Mouse (Mus musculus): ENCODE measurements around the gene Hnrnpl. TPM values are rescaled to one million over a fixed set of nuclear protein-coding genes. Genes with fewer than 3 reads are reported as not detected.

The Hnrnpl gene
- polyA plus RNA-seq, 1 experiment from 2014 or later = 323 TPM

DNA sequence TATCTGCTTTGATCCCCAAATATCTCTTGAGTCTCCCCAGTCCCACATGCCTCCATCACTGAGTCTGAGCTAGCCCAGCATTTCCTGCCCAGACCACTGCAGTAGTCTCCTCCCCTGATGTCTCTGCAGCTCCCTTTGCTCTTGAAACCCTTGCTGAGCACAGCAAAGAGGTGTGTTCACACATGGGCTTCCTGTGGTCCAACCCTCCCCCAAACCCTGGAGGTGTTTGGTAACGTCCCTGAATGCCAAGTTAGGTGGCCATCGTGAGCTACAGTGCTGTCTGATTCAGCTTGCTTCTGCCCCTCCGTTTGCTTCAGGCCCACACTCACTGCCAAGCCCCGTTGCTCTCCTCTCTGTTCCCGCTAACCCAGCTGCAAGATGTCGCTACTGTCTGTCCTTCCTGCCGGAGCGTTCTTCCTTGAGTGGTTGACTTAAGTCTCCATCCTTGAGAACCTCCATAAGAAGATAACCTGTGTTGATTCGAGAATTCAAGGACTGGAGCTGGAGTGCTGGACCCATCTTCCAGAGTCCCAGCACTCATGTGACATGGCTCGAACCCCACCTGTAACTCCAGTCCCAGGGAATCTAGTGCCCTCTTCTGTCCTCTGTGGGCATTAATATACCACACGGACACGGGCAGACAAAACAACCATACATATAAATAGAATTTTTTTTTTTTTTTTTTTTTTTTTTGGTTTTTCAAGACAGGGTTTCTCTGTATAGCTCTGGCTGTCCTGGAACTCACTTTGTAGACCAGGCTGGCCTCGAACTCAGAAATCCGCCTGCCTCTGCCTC is 15.8 kb upstream of the Hnrnpl start:
- Histone ChIP-seq H3K27ac (replicated peaks) (no peak overlapping the region), H3K36me3 (peaks cover 8% of the 10 kb centered on the region; the same call in 1 of the 2 replicates), H3K9ac (replicated peaks) (no peak overlapping the region), H3K4me1 (peaks cover 6% of the 10 kb centered on the region; the same call in 1 of the 2 replicates), H3K27me3 (peaks cover 7% of the 10 kb centered on the region; the same call in 1 of the 2 replicates), H3K4me2 (replicated peaks) (no peak overlapping the region), H3K4me3 (no peak overlapping the region), H3K9me3 (no peaks in the 10 kb centered on the region)
- 82% methylated on average over 14 of the region's 14 CpGs for WGBS
- no peak for ATAC-seq (ENCODE audit: low FRiP score, low read depth)

DNA sequence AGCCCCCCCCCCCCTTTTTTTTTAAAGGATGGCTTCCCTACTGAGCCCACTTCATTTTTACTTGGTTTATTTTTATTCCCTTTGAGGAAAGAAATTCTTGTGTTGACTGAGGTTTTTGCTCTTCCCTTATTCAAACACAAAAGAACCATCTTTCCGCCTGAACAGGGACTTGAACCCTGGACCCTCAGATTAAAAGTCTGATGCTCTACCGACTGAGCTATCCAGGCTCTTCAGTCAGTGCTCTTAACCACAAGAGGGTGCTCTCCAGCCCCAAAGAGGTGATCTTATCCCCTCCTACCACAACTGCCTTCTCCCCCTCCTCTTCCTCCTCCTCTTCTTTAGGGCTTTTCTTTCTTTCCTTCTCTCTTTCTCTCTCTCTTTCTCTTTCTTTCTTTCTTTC is 14.5 kb upstream of the Hnrnpl start:
- H3K27ac ChIP-seq (replicated peaks) = no peak overlapping the region
- peaks cover 6% of the 10 kb centered on the region; the same call in 1 of the 2 replicates for H3K4me1 ChIP-seq
- ATAC-seq (ENCODE audit: low FRiP score, low read depth) = no peak
- no peak overlapping the region for H3K4me3 ChIP-seq
- H3K4me2 ChIP-seq (replicated peaks) = no peak overlapping the region
- H3K9ac ChIP-seq (replicated peaks) = no peak overlapping the region
- 39% methylated on average over 2 of the region's 2 CpGs for WGBS
- H3K36me3 ChIP-seq = no peaks in the 10 kb centered on the region
- no peaks in the 10 kb centered on the region for H3K9me3 ChIP-seq
- H3K27me3 ChIP-seq = peaks cover 8% of the 10 kb centered on the region; the same call in 1 of the 2 replicates

DNA sequence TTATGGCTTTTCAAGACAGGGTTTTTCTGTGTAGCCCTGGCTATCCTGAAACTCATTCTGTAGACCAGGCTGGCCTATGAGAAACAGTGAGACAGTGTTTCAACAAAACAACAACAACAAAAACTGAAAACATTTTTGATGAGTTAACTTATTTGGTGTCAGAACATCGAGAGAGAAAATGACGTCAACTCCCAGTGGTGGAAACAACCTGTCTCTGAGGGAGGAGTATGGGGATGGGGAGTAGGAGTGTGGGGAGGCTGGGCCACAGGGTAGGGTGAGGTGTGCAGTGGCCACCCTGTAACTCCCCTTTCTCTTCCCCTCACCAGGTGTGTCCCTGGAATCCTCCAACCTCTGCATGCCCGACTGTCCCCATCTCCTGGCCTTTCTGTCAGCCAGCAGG is 13.8 kb upstream of the Hnrnpl start:
- Histone ChIP-seq H3K27me3 (peaks cover 8% of the 10 kb centered on the region; the same call in 1 of the 2 replicates), H3K4me2 (replicated peaks) (no peak overlapping the region), H3K4me3 (no peak overlapping the region), H3K9ac (replicated peaks) (no peak overlapping the region), H3K36me3 (no peaks in the 10 kb centered on the region), H3K4me1 (peaks cover 6% of the 10 kb centered on the region; the same call in 1 of the 2 replicates), H3K9me3 (no peaks in the 10 kb centered on the region), H3K27ac (replicated peaks) (no peak overlapping the region)
- WGBS = 93% methylated on average over 3 of the region's 3 CpGs
- ATAC-seq (ENCODE audit: low FRiP score, low read depth) = no peak

DNA sequence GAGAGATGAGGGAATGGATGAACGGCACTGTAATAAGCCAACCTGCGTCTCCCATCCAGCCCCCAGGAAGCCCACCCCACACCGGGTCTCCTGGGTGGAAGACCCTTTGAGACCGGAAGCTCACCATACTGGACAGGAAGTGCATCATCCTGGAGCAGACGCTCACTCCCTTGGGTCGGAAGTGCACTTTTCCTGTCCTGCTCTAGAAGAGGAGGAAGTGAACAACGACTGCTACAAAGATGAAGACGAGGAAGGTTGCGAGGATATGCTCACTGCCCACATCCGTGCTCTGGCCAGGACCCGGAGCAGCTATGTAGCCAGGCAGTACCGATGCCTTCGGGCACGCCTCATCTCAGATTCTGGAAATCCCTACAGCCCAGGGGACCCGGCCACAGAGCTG is 12.5 kb upstream of the Hnrnpl start:
- Histone ChIP-seq H3K9me3 (no peaks in the 10 kb centered on the region), H3K4me1 (peaks cover 6% of the 10 kb centered on the region; the same call in 1 of the 2 replicates), H3K27ac (replicated peaks) (no peak overlapping the region), H3K36me3 (no peaks in the 10 kb centered on the region), H3K27me3 (peaks cover 8% of the 10 kb centered on the region; the same call in 1 of the 2 replicates), H3K4me3 (no peak overlapping the region), H3K4me2 (replicated peaks) (no peak overlapping the region), H3K9ac (replicated peaks) (no peak overlapping the region)
- WGBS = 84% methylated on average over 15 of the region's 15 CpGs
- ATAC-seq (ENCODE audit: low FRiP score, low read depth) = no peak

DNA sequence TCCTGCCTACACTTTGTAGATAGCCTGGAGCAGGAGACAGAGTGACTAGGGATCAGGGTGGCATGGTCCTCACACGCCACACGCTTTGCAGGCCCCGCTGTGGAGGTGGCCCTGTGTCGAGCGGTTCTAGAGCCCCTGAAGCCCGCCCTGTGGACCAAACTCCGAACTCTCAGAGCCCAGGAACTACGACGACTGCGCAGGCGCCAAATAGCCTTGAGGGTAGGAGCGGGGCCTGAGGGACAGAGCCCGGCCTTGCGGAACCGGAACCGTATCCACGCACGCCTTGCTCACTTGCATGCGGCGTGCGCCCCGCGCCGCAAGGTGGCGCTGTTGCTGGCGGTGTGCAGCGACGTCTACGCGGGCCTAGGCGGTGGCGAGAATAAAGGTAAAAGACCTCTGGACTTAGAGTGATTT is 11.8 kb upstream of the Hnrnpl start:
- H3K27me3 ChIP-seq = peaks cover 8% of the 10 kb centered on the region; the same call in 1 of the 2 replicates
- peak overlapping the region; percentile 19 for H3K4me3 ChIP-seq
- ATAC-seq (ENCODE audit: low FRiP score, low read depth) = 0 out of 2 replicates have a peak, but pooled peaks have one; percentile 44
- peak overlapping the region; percentile 46 for H3K4me2 ChIP-seq (replicated peaks)
- peak overlapping the region; percentile 39; the same call in 1 of the 2 replicates for H3K9ac ChIP-seq (replicated peaks)
- peaks cover 7% of the 10 kb centered on the region; the same call in 1 of the 2 replicates for H3K4me1 ChIP-seq
- no peaks in the 10 kb centered on the region for H3K36me3 ChIP-seq
- H3K27ac ChIP-seq (replicated peaks) = 0 out of 2 replicates have a peak overlapping the region, but pooled peaks have one; percentile 17
- WGBS = 16% methylated on average over 32 of the region's 32 CpGs
- no peaks in the 10 kb centered on the region for H3K9me3 ChIP-seq

DNA sequence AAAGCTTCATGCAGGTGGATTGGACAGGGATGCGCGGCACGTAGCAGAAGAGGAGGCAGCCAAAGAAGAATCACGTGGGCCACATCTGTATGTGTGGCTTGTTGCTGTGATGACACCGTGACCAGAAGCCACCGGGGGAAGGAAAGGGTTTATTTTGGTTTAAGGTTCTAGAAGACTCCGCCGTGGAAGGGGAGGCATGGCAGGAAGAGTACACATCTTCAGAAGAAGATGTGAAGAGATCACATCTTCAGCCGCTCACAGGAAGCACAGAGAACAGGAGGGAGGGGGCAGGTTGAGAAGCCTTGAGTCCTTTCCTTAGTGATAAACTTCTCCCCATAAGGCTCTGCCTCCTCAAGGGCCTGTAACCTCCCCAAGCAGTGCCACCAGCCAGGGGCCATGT is 8.3 kb upstream of the Hnrnpl start:
- H3K4me2 ChIP-seq (replicated peaks) = no peak overlapping the region
- H3K9me3 ChIP-seq = no peaks in the 10 kb centered on the region
- H3K4me3 ChIP-seq = no peak overlapping the region
- no peak overlapping the region for H3K27ac ChIP-seq (replicated peaks)
- H3K9ac ChIP-seq (replicated peaks) = no peak overlapping the region
- H3K27me3 ChIP-seq = peaks cover 8% of the 10 kb centered on the region; the same call in 1 of the 2 replicates
- WGBS = 95% methylated on average over 9 of the region's 9 CpGs
- H3K4me1 ChIP-seq = peaks cover 29% of the 10 kb centered on the region
- no peak for ATAC-seq (ENCODE audit: low FRiP score, low read depth)
- H3K36me3 ChIP-seq = no peaks in the 10 kb centered on the region

DNA sequence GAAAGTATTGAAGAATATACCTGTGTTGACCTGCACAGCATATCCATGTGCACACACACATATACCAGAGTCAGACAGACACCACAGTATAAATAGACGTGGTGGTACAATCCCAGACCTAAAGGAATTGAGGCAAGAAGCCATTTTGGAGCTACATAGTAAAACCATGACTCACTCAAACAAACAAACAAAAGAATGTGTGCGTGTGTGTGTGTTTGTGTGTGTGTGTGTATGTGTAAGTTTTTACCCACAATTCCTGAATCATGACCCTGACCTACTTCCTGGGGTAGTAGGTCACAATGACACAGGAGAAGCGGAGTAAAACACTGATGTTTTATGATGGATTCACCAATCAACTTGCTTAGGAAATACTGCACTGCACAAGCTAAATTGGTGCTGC is 6.9 kb upstream of the Hnrnpl start:
- Histone ChIP-seq H3K27me3 (peaks cover 4% of the 10 kb centered on the region; the same call in 1 of the 2 replicates), H3K4me2 (replicated peaks) (no peak overlapping the region), H3K9me3 (no peaks in the 10 kb centered on the region), H3K4me3 (no peak overlapping the region), H3K9ac (replicated peaks) (no peak overlapping the region), H3K4me1 (peaks cover 27% of the 10 kb centered on the region), H3K36me3 (no peaks in the 10 kb centered on the region), H3K27ac (replicated peaks) (no peak overlapping the region)
- 84% methylated on average over 3 of the region's 3 CpGs for WGBS
- no peak for ATAC-seq (ENCODE audit: low FRiP score, low read depth)

DNA sequence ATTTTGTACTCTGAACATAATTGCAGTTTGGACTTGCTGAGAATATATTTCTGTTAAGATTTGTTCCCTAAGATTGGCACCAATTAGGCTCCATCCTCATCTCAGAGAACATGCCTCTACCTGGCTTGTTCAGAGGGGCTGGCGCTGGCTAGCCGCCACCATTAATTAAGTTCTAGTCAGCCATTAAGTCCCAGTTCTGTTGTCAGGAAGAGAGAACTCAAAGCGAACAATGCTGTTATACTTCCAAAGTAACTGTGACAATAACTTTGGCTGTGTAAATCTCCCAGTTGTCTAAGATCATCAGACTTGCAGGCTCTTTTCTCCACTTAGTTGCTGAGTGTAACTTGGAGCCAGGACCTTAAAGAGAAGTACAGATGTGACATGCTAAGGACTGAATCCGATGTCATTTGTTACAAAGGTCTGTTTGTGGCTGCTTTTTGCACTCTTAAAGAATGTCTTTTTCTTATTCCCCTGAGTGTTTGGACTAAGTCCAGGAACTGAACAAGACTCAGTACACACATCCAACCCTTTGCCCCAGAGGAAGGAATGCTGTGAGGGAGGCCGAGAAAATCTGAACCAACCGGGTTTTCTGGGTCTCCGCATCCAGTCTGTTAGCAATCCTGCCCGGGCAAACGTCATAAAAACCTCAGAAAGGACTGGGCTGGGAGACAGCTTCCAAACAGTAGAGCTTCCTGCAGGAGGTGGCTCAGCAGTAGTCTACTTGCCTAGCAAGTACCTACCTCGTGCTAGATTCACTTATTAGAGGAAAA is 6.3 kb upstream of the Hnrnpl start:
- Histone ChIP-seq H3K4me2 (replicated peaks) (no peak overlapping the region), H3K9ac (replicated peaks) (no peak overlapping the region), H3K4me3 (no peak overlapping the region), H3K27ac (replicated peaks) (0 out of 2 replicates have a peak overlapping the region, but pooled peaks have one; percentile 20), H3K27me3 (peaks cover 3% of the 10 kb centered on the region; the same call in 1 of the 2 replicates), H3K4me1 (peaks cover 23% of the 10 kb centered on the region), H3K36me3 (no peaks in the 10 kb centered on the region), H3K9me3 (no peaks in the 10 kb centered on the region)
- ATAC-seq (ENCODE audit: low FRiP score, low read depth) = no peak
- 35% methylated on average over 10 of the region's 10 CpGs for WGBS

DNA sequence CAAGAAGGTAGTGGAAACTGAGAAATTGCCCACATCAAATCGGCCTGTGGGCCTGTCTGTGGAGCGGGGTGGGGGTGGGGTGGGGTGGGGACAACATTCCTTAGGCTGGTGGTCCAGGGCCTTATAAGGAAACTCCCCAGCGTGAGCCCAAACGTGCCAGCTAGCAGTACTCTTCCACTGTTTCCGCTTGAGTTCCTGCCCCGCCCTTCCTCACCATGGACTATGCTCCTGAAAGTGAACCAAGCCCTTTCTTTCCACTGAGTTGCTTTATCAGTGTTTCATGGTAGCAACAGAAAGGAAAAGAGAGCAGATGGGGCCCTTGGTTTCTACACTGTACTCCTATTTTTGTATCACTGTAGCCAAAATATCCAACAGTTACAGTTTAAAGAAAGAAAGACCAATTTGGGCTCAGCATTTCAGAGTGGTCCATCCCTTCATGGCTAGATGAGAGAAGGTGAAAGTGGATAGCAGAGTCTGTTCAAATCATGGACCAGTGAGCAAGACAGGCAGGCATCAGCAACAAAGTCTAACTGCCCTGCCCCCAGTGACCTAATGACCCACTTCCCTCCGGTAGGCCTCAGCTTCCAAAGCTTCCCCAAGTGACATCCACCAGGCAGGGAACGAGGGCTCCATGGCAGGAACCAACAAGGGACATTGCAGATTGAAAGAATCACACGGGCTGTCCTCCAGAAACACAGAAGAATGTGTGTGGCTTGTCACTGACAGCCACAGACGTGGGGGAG is 5.3 kb upstream of the Hnrnpl start:
- WGBS = 6% methylated on average over 10 of the region's 10 CpGs
- H3K36me3 ChIP-seq = no peaks in the 10 kb centered on the region
- 0 out of 2 replicates have a peak overlapping the region, but pooled peaks have one; percentile 11 for H3K9ac ChIP-seq (replicated peaks)
- H3K27me3 ChIP-seq = no peaks in the 10 kb centered on the region
- no peak overlapping the region for H3K4me3 ChIP-seq
- 0 out of 2 replicates have a peak overlapping the region, but pooled peaks have one; percentile 20 for H3K27ac ChIP-seq (replicated peaks)
- peaks cover 29% of the 10 kb centered on the region for H3K4me1 ChIP-seq
- H3K9me3 ChIP-seq = no peaks in the 10 kb centered on the region
- no peak for ATAC-seq (ENCODE audit: low FRiP score, low read depth)
- H3K4me2 ChIP-seq (replicated peaks) = no peak overlapping the region

DNA sequence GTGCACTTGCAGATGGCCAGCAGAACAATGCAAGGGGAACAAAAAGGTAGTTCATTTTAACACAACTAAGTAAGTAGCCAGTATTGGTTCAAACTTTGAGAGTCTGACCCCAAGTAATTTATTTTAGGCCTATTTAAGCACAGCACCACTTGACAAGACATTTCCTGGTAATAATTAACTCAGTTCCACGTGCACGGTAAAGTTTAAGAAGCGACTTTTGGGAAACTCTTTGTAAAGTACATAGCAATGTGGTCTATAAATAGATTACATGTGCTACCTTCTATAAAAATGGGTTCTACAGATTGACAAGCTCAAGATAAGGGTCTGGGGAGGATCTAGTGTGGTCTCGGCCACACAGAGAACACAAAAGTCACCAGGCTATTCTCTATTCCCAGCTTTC is 4.6 kb upstream of the Hnrnpl start:
- Histone ChIP-seq H3K36me3 (no peaks in the 10 kb centered on the region), H3K27ac (replicated peaks) (0 out of 2 replicates have a peak overlapping the region, but pooled peaks have one; percentile 20), H3K9ac (replicated peaks) (no peak overlapping the region), H3K9me3 (no peaks in the 10 kb centered on the region), H3K4me1 (peaks cover 32% of the 10 kb centered on the region), H3K4me2 (replicated peaks) (no peak overlapping the region), H3K4me3 (no peak overlapping the region), H3K27me3 (no peaks in the 10 kb centered on the region)
- ATAC-seq (ENCODE audit: low FRiP score, low read depth) = no peak
- 83% methylated on average over 4 of the region's 4 CpGs for WGBS

DNA sequence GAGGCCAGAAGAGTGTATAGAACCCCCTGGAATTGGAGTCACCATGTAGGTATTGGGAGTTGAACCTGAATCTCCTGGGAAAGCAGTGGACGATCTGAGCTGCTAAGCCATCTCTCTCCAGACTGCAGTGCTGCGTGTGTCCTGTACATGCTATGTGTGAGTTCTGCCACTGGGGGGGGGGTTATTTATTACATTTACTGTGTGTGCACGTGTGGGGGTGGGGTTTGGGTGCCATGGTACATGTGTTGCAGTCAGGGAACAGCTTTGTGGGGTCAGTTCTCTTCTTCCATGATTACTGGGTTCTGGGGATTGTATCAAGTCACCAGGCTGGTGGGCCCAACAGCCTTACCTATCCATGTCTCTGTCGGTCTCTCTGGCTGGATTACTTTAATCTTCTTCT is 1.5 kb upstream of the Hnrnpl start:
- no peaks in the 10 kb centered on the region for H3K27me3 ChIP-seq
- no peak overlapping the region for H3K4me2 ChIP-seq (replicated peaks)
- no peak for ATAC-seq (ENCODE audit: low FRiP score, low read depth)
- no peak overlapping the region for H3K9ac ChIP-seq (replicated peaks)
- H3K36me3 ChIP-seq = no peaks in the 10 kb centered on the region
- no peaks in the 10 kb centered on the region for H3K9me3 ChIP-seq
- peaks cover 29% of the 10 kb centered on the region for H3K4me1 ChIP-seq
- no peak overlapping the region for H3K4me3 ChIP-seq
- WGBS = 79% methylated on average over 4 of the region's 4 CpGs
- H3K27ac ChIP-seq (replicated peaks) = no peak overlapping the region

Data from midbrain, embryonic 12.5 days (tissue).